Mouse (Mus musculus) megakaryocyte progenitor cell, adult 5-6 weeks (primary cell): ENCODE results near the gene Poldip2. TPM values are rescaled to one million over a fixed set of nuclear protein-coding genes. Genes with fewer than 3 reads are reported as not detected.

Source experiments
- ATAC-seq: replicated peaks from 2 replicates; pipeline ENCODE4 v1.8.0; 2016; ENCODE audit warnings: mild to moderate bottlenecking, moderate TSS enrichment, inconsistent platforms; ENCODE audit not compliant: poor library complexity
- total RNA-seq, 2 experiments: library from RNA; stranded (forward) in 1 of 2; stranded (reverse) in 1 of 2; fragments of 157-497, 149-512 nt in 1 of 2; fragments of 200-1000 nt in 1 of 2; gene quantifications; 2 replicates each; pipeline versions ENCODE4 v1.2.3 to v1.2.4; 2015 to 2017

Poldip2 gene
- total RNA-seq (2015): 57.5 and 59.2 TPM in 2 replicates
- total RNA-seq (2017): 59.2 and 77.8 TPM in 2 replicates

GRCm38 (mm10) chr11:78512025-78512957, at the start of gene Poldip2, which contains the start of gene Tmem199:
TSS of gene Poldip2 (plus strand) at chr11:78512193.
TSS of gene Tmem199 (minus strand) at chr11:78512172.
- ATAC-seq: peak; percentile 97

GRCm38 (mm10) chr11:78462669-78463068, 49.3 kb upstream of the Poldip2 start:
- ATAC-seq: no peak

- no peak for ATAC-seq
Measured at GRCm38 (mm10) chr11:78463286-78464036, 48.5 kb upstream of the Poldip2 start.

GRCm38 (mm10) chr11:78465116-78465515, 46.9 kb upstream of the Poldip2 start:
- ATAC-seq: no peak

GRCm38 (mm10) chr11:78465568-78466180, 46.3 kb upstream of the Poldip2 start, which contains the start of gene Slc46a1:
TSS of gene Slc46a1 (plus strand) at chr11:78465697.
- peak; percentile 92 for ATAC-seq

- no peak for ATAC-seq
Measured at GRCm38 (mm10) chr11:78466242-78466912, 45.6 kb upstream of the Poldip2 start.

- no peak for ATAC-seq
Measured at GRCm38 (mm10) chr11:78467515-78467914, 44.5 kb upstream of the Poldip2 start.

- no peak for ATAC-seq
Measured at GRCm38 (mm10) chr11:78467932-78468331, 44.1 kb upstream of the Poldip2 start.

GRCm38 (mm10) chr11:78471326-78472103, 40.5 kb upstream of the Poldip2 start:
- ATAC-seq: no peak

GRCm38 (mm10) chr11:78475289-78475688, 36.7 kb upstream of the Poldip2 start:
- ATAC-seq: peak; percentile 52; the same call in 1 of the 2 replicates

GRCm38 (mm10) chr11:78483639-78484038, 28.4 kb upstream of the Poldip2 start:
- no peak for ATAC-seq

GRCm38 (mm10) chr11:78488168-78488567, 23.8 kb upstream of the Poldip2 start:
- peak; percentile 83 for ATAC-seq

- peak; percentile 71 for ATAC-seq
Measured at GRCm38 (mm10) chr11:78490781-78491241, 21.2 kb upstream of the Poldip2 start.

GRCm38 (mm10) chr11:78495904-78496303, 16.1 kb upstream of the Poldip2 start:
- 0 out of 2 replicates have a peak, but pooled peaks have one; percentile 33 for ATAC-seq

GRCm38 (mm10) chr11:78497071-78497541, 14.9 kb upstream of the Poldip2 start:
- no peak for ATAC-seq

- ATAC-seq: peak; percentile 99
Measured at GRCm38 (mm10) chr11:78497544-78498522, 14.2 kb upstream of the Poldip2 start, which contains the start of gene Sarm1. TSS of gene Sarm1 (minus strand) at chr11:78497754.

- no peak for ATAC-seq
Measured at GRCm38 (mm10) chr11:78499004-78499403, 13.0 kb upstream of the Poldip2 start, which contains the start of gene Vtn. TSS of gene Vtn (plus strand) at chr11:78499091.

- ATAC-seq: no peak
Measured at GRCm38 (mm10) chr11:78499543-78499942, 12.4 kb upstream of the Poldip2 start.
